Mouse (Mus musculus) CD4-positive, CD25-positive, alpha-beta regulatory T cell, adult 4 months (primary cell): ENCODE measurements around the gene Camta1. TPM values are rescaled to one million over a fixed set of nuclear protein-coding genes. Genes with fewer than 3 reads are reported as not detected.
A peak's percentile ranks its signal among the peaks of the same experiment; 100 is the strongest.

Experiments used
- ATAC-seq: one replicate; pipeline ENCODE4 v1.8.0; 2017
- polyA plus RNA-seq, 2 experiments: library from polyadenylated mRNA; unstranded; fragments of 100-300 nt; shearing (Covaris generic); gene quantifications; one replicate each; pipeline ENCODE4 v1.2.1; 2017

Gene Camta1
- polyA plus RNA-seq, 2 experiments from 2014 or later, result 32.6 to 41.5 TPM

DNA sequence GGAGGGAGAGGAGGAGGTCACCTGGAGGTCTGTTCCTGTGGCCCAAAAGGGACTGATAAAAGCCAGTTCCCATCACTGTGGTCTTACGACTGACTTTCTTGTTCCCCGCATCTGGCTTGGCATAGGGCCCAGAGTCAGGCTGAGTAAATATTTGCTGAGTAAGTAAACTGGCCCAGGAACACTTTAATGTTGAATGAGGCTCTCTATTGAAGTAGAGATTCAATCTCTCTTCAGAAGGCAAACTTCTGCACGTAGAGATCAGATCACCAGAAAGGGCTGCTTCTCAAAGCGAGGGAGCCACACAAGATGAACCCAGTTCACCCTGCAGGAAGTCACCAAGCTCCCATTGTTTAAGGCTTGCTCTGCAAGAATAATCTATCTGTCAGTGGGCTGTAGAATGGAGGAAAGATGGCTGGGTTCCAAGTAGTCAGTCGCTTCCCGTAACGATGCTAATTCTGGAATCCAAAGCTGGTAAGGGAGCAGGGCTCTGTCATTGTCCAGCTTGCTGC is 681.2 kb downstream of the Camta1 start:
- ATAC-seq, result no peak

DNA sequence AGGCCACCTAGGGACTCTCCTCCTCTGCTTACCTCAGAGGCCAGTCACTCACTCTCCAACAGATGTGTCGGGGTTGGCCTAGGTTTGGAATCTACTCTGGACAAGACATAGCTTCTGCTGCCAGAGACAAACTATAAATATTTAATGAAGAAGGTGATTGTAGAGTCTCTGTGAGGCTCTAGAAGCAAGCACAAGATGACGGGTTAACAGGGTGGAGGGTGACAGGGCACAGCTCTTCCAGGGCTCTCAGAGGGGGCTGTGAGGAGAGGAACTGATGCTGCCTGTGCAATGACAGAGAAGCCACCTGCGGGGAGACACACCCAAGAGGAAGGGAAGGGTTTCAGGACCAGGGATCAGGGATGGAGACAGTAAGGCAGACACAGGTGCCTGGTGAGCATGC is 682.0 kb downstream of the Camta1 start:
- ATAC-seq, result no peak

DNA sequence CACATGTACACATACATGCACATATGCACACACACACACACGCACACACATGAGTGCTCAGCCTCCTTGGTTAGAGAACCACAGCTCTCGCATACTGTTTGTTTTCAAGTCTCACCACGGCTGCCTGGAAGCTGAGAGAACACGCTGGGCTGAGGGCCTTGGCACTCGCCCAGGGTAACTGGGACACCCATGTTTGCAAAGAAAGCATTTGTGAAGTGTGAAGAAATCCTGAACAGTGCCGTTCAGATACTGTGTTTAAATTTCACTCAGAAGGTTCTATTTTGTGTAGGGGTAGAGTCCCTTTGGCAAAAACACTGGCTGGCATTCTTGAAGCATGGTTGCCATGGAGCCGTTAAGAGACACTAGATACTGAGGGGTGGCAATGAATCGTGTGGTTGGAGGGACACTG is 682.7 kb downstream of the Camta1 start:
- no peak for ATAC-seq

DNA sequence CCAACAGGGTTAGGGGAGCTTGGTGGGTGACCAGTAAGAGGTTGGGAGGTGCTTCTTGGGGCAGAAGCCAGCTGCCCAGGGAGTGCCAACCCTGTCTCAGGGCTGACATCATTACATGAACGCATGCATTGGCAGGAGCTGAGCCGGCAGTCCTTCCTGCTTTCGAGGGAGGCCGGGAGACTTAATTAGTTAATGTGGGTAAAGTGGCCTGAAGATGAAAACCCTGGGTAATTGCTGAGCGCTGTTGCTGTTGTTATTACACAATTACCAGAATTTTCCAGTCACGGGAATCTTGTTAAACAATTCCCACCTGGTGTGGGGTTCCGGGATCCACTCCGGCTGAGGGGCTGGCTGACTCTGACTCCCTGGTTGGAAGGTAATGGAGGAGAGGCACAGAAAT is 689.1 kb downstream of the Camta1 start:
- ATAC-seq, result no peak

DNA sequence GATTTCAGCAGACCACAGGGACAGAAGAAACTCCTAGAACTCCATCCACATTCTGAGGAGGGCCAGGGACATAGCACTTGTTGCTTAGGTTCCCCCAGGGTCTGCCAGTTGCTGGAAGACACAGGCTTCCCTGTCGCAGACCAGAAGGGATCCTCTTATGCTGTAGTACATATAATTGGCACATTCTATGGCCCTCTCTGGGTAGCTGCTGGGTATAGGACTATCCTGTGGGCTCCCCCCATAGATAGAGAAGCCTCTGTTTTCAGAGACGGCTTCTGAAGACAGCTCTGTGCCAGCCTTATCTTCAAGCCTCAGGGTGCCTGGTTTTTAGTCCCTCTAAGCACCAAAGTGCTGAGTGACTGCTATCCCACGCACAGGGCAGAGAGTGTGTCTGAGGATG is 690.6 kb downstream of the Camta1 start:
- no peak for ATAC-seq

DNA sequence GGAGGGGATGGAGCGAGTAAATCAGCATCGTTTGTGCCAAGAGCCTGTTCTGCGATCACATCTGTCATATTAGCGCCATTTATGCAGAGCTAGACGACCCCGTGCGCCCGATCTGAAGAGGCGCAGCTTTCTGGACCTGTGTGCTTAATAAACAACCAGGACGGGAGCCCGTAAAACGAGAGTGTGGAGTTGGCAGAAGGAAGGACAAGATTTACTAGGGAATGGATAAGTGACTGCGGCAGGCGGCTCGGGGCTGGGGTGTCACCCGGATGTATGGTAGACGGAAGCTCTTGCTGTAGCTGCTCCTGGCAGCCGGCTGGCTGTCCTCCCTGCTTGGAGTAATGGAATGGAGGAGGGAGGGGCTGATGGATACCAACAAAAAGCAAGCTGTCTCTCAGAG is 691.0 kb downstream of the Camta1 start:
- no peak for ATAC-seq

DNA sequence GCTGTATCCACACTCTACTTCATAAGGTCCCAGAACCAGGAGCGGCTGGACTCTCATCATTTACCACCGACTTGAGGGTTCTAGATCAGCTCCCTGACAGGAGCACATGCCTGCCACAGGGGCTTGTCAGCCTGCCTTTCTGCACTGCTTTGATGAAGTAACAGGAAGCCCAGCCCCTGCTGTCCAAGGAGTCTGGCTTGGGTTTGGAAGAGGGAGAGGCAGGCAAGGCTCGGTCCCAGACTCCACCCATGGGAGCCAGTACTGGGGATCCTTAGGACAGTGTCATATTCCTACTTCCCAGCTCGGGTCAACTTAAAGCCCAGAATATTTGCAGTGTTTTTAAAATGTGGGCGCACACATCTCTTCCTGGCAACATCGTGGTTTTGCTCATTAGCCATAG is 694.7 kb downstream of the Camta1 start:
- no peak for ATAC-seq

DNA sequence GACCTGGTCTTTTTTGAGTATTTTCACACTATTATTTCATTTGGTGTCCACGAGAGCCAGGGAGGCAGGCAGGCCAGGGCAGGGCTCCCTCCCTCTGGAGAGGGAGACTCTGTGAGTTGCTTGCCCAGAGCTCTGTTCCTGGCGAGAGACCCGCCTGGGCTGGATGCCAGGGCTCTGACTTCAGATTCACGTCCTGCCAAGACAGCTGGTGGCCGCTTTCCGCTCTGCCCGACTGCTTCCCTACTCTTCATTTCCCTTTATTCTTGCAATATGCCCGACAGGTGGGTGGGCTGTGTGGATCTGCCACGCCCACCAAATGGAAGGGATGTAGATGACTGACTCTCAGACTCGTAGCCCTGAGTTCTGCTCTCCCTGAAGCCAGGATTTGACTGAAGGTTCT is 696.1 kb downstream of the Camta1 start:
- ATAC-seq, result no peak

DNA sequence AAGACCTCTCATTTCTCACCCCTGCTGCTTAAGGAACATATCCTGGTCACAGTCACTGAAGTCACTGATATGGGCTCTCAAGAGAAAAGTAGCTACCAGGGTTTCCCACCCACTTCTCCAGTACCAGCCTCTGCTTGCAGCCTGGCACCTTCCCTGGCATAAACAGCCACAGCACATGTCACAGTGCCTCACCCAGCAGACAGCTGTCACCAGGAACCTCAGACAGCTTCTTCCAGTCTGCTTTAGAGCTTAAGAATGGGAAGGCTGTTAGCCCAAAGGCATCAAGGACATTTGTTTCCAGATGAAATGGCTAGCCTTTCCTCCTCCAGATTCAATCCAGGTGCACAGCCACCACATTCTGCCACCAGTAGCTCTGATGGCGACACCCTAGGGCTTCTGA is 697.4 kb downstream of the Camta1 start:
- ATAC-seq, result no peak

DNA sequence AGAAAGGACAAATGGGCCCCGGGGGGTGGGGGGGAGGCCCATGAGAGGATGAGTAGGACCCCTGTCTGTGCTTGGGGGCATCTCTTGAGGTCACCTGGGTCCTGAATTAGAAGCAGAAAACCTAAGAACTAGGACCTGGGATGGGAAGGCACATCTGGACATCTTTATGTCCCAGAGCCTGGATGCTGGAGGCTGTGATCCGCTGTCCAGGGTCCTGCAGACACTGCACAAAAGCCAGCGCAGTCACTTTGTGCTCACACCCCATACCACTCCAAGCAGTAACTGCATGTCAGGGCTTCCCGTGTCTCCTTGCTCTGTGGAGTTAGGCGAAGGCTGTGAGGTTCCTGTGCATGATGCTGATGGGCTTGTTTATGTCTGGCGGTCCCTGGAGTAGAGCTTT is 699.8 kb downstream of the Camta1 start:
- no peak for ATAC-seq

DNA sequence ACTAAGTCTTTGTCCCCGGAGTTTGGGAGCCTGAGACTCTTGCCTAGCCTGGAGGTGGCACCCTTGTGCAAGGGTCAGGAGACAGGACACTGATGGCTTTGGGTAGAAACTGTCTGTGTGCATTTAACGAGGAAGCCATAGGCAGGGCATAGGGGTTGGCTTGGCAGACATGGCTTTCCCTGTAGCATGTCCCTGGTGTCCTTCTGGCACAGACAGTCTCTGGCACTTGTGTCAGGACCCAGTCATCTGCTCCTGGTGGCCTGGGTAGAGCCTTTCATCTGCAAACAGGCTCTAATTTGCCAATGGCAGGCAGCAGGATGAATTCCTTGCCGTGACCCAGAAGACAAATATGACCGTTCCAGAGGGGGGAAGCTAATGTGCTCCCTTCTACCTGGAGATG is 700.7 kb downstream of the Camta1 start:
- ATAC-seq, result no peak

DNA sequence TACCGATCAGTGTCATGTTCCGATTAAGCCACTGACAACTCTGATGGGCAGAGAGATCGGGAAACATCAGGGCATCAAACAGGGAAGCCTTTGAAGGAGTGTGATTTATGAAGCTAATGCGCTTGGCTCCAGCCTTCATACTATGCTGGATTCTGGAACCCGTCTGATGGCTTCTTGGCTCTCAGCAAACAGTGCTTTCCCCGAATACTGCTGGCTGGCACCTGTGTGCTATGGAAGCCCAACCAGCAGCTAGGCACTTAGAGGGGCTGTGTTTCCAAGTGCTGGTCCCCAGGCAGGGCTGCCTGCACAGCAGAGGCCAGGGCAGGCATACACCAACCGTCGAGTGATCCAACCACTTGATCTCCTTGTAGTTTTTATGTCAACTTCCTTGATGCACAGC is 701.2 kb downstream of the Camta1 start:
- no peak for ATAC-seq

DNA sequence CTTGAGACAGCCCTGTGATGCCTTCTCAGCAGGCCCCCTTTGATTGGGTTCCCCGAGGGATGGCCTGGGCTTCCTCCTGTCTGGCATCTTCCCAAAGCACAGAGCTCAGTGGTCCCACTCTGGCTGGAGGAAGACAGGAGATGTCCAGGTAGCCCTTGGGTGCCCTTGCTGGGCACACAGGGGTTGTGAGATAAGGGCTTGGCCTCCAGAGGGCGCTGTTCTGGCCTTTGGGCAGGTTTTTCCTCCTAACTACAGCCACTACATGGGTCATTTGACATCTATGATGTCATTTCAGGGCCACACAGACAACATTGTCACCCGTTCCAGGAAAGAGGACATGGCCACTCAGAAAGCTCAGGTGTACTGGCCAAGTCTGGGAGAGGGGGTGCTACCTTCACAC is 703.4 kb downstream of the Camta1 start:
- ATAC-seq, result no peak

DNA sequence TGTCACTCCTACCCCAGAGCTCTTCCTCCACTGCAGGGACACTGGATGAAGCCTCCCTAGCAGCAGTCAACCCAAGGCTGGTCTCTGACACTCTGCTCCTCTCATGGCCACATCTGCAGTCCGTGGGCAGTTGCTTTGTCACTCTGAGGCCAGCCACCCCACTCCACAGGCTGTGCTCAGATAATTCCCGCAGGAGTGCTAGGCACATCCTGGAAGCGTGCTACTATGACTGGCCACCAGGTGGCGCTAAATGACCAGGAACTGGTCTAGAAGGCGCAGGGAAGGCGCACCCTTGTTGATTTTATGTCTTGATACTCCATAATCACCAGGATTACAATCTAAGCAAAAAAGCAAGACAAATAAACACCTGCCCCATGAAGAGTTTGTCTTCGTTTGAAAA is 704.8 kb downstream of the Camta1 start:
- no peak for ATAC-seq

DNA sequence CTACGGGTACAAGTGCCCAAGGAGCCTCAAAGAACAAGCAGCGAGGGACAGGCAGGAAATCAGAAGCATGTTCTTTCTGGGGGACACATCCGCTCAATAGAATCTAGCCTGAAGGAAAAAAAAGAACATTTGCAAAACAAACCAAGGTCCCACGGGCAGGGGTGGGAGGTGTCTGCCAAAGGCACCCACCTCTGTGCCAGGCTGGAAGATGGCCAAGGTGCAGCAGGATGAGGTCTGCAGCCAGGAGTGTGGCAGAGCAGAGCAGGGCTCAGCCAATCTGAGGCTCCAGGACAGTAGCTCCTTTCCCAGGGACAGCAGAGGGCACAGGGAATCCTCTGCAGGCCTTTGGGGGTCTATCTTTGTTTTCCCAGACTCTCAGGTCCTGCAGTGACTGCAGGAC is 706.1 kb downstream of the Camta1 start:
- ATAC-seq, result no peak

DNA sequence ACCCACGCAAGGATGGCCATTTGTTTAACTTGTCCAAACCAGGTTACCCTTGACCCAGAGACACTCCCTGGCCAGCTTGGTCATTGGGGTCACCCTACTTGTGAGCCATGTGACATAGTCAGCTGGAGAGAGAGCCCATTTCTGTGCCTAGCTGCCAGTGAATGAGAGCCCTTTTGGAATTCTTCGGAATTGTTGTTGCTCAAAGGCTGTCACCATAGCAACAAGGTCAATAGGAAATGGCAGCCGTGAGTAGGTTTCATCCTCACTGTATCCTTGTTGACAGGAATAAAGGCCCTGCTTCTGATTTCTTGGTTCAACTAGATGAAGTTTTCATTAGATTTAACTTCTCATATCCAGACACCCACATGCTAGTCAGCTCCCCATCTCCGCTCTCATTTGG is 707.4 kb downstream of the Camta1 start:
- no peak for ATAC-seq

DNA sequence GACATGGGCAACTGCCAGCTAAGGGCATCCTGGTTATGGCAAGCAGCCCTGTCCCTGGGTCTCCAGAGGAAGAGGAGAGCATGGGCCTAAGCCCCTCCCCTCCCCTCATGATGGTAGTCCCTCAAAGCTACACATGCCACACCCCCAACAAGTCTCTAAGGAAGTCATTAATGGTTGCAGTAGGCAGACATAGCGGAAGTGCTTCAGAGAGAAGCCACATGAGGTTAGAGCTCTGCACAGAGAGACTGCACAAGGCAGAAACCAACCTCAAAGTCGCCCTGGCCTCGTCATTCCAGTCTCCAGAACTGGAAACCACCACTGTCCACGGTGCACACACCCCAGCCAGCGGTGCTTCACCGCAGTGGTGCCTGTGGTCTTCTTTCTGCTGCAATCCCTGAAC is 709.7 kb downstream of the Camta1 start:
- ATAC-seq, result no peak

DNA sequence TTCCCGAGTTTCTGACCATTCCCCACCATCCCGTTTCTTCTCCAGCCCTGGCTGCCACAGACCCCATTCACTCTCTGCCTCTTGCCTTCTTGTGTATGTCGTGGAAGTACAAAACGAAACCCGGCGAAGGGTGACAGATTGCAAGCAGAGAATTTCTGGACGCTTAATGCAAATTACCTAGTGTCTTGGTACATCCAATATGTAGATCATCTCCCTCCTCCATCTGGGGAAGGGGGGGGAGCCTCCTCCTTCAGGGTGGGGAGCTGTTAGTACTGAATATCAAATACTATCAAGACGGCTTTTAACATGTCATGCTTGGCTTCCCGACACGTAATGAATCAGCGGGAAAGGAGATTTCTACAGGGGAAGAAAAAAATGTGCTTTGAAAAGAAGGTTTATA is 710.8 kb downstream of the Camta1 start:
- no peak for ATAC-seq

DNA sequence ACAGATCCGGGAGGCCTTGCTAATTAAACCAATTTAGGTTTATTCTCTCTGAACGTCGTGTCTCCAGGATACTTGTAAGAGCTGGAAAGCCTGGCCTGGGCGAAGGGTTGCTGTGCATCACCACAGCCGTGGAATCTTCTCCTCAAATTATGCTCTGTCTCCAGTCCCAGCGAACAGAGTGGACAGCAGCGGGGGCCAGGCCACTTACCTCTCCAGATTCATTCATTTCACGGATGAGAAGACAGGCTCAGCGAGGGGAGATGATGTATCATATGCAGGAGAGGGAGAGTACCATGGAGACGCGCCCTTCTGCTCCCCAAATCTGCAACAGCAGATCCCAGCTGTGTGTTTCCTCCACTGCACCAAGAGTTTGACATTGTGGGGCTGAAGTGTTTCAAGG is 711.6 kb downstream of the Camta1 start:
- no peak for ATAC-seq

DNA sequence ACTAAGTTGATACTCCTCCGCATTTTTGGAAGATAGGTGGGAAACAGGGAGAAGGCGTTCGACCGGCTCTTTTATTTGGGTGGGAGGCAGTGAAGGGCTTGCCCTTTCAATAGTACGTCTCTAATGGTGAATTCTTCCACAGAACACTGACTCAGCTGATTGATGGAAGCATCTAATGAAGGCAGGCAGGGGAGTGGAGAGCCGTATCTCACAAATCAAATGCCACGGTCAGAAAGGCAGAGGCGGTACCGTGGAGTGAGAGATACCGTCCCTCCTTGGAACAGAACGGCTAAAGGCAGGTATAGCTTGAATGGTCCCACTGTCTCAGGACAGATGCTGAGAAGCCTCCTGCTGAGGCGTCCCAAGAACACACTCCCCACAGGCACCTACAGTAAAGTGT is 714.1 kb downstream of the Camta1 start:
- no peak for ATAC-seq

DNA sequence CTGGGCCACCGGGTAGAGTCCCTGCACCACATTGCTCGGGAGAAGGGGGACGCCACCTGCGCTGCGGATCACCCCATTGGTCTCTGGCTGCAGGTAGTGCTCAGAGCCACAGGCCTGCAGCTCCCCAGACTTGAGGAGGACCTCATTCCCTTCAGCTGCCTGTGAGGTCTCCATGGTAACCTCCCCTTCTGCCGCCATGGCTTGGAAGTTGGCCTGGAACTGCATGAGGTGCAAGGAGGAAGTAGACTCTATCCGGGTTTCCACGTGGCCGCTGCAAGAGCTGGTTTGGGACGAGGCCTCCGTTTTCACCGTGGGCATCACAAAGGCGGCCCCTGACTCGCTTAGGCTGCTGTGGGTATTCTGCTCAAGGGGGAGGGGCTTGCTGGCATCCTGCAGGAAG is 717.6 kb downstream of the Camta1 start:
- ATAC-seq, result no peak

DNA sequence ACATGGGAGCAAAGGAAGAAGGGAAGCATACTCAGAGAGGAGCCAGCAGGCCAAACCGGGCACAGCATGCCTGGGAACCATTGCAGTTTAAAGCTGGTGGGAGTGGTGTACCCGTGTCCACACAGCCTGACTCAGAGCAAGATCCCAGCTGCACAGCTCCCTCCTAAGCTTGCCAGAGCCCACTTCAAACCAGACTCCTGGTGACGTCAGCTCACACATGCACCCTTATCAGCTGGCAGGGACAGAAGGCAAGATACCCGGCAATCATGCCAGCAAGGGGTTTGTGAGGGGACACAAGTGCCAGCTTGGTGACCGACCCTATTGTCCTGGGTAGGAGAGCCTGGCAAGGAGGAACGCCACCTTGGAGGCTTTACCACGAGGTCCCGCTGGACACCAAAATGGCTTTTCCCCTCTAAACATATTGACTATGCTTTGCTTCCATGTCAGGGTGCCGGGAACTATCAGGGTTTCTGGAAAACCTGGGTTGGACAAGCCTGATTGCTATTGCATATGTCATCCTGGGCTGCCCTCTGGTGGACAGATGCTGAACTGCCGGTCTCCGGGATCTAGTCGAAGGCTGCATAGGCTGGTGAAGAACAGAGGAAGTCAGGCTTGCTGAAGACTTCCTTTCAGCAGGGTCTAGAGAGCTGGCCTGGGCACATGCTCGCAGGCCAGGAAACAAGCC is 720.3 kb downstream of the Camta1 start:
- peak; percentile 71 for ATAC-seq

DNA sequence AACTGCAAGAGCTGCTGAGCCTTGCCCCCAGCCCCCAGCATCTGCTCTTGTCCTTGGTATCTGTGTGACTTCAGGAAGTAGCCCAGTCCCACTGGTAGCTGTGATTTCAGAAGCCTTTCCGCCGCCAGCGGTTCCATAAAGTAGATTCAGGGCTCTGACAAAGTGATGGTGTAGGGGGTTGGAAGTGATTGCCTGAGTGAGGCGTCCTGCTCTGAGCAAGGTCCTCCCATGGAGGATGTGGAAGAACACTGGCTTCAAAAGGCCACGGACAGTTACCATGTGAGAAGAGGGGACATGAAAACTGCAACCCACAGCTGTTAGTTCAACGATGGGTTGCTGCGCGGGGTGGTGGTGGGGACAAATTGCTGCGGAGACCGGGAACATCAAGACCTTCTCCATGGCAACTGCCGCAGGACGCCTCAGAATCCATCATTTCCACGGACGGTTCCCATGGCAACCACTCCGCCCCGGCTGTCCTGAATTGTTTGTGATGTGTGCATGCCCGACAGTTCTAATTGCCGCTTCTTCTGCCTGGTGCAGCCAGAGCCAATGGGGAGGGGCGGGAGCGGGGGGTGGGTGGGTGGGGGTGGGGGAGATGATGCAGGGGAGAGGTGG is 721.2 kb downstream of the Camta1 start:
- no peak for ATAC-seq

DNA sequence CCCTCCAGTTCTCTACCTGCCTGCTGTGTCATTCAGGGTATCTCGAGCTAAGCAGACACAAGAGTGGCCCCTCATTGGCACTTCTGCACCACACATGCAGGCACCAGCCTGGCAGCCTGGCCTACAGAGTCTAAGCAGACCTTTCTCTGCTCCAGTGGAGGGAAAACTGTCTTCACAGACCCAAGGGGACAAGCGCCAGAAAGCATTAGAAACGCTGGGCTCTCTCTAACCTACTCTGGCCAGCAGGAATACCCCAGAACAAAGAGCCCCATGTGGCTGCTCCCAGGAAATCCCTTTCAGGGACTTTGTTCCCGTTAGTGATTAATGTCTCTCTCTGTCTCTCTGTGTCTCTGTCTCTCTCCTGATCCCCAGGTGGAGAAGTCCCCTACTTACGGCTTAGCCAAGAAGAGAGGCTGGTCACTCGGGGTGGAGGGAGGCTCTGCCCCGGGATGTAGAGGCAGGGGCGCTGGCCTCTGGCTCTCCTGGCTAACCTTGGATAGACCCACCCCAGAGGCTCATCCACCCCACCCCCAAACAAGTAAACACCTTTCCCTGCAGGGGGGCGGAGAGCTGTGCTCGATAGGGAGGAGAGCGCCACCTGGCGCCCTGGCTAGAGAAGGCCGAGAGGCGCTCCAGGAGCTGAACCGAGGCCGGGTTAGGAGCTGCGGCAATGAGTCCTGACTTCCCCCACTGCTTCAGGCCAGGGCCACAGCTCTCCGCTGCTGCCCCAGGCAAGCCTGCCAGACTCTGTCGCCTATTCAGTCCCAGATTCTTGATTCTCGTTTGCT is 722.4 kb downstream of the Camta1 start:
- ATAC-seq, result no peak
